Mouse (Mus musculus) neural tube, embryonic 11.5 days (tissue): ENCODE measurements around the gene Aunip. TPM values are rescaled to one million over a fixed set of nuclear protein-coding genes. Genes with fewer than 3 reads are reported as not detected.

Experiments used
- ATAC-seq: fragments of 200-750 bp; cut with Nextera tagmentation; 2 replicates; pipeline ENCODE4 v1.8.0; 2017; ENCODE audit warnings: moderate number of reproducible peaks, mild to moderate bottlenecking, moderate TSS enrichment, moderate library complexity; ENCODE audit not compliant: insufficient read depth, low FRiP score, low TSS enrichment
- DNase-seq: peaks from one replicate; pipeline ENCODE4 v3.0.0-alpha.2; 2015; ENCODE audit warnings: low spot score
- H3K27ac ChIP-seq: fragments of 300-500 bp; sonication (generic); 2 replicates; pipeline ENCODE4 v1.5.1; 2014; ENCODE audit warnings: low read depth, mild to moderate bottlenecking, low read length
- H3K27me3 ChIP-seq: fragments of 300-500 bp; sonication (generic); 2 replicates; pipeline ENCODE4 v1.6.1; 2014; ENCODE audit warnings: mild to moderate bottlenecking, low read length, mixed read lengths; ENCODE audit not compliant: control insufficient read depth, insufficient read depth
- H3K36me3 ChIP-seq: fragments of 300-500 bp; sonication (generic); 2 replicates; pipeline ENCODE4 v1.6.1; 2014; ENCODE audit warnings: mild to moderate bottlenecking, low read length, moderate library complexity, mixed read lengths; ENCODE audit not compliant: control insufficient read depth, insufficient read depth
- H3K4me1 ChIP-seq: fragments of 300-500 bp; sonication (generic); 2 replicates; pipeline ENCODE4 v1.6.1; 2014; ENCODE audit warnings: low read length, mixed read lengths; ENCODE audit not compliant: control insufficient read depth, insufficient read depth
- H3K4me2 ChIP-seq: fragments of 300-500 bp; sonication (generic); 2 replicates; pipeline ENCODE4 v1.6.1; 2014; ENCODE audit warnings: low read depth, mild to moderate bottlenecking, moderate library complexity
- H3K4me3 ChIP-seq: fragments of 300-500 bp; sonication (generic); 2 replicates; pipeline ENCODE4 v1.5.1; 2014; ENCODE audit warnings: low read depth, low read length
- H3K9ac ChIP-seq: fragments of 300-500 bp; sonication (generic); 2 replicates; pipeline ENCODE4 v1.6.1; 2014; ENCODE audit warnings: mild to moderate bottlenecking, low read length
- H3K9me3 ChIP-seq: fragments of 300-500 bp; sonication (generic); 2 replicates; pipeline ENCODE4 v1.6.1; 2016; ENCODE audit warnings: low read length; ENCODE audit not compliant: control insufficient read depth
- WGBS: fragments of 180-500 bp; shearing (Covaris S2); extraction: QIAGEN DNeasy Blood & Tissue Kit; methylation state at CpG from one replicate; pipeline ENCODE4 v1.1.7; 2014; 5-methylcytosine and 5-hydroxymethylcytosine counted together
- polyA plus RNA-seq: library from polyadenylated mRNA; unstranded; fragments of >200 nt; fragmentation: Nextera tagmentation; extraction: Ambion mirVana; gene quantifications from 2 replicates; pipeline ENCODE4 v1.2.1, GENCODE M21; 2014

The Aunip gene
- polyA plus RNA-seq, 1 experiment from 2014 or later = 8.1 TPM

GRCm38 (mm10) chr4:134469341-134469796 is 41.4 kb upstream of the Aunip start:
- 13% methylated on average over 6 of the region's 6 CpGs for WGBS
- no peak for ATAC-seq
- peaks cover 9% of the 10 kb centered on the region; the same call in 1 of the 2 replicates for H3K4me1 ChIP-seq
- H3K9ac ChIP-seq = peak overlapping the region; percentile 98
- no peaks in the 10 kb centered on the region for H3K9me3 ChIP-seq
- H3K36me3 ChIP-seq = peaks cover 20% of the 10 kb centered on the region
- DNase-seq = peak; percentile 53
- H3K27ac ChIP-seq = peak overlapping the region; percentile 95
- H3K4me2 ChIP-seq = peak overlapping the region; percentile 89
- peak overlapping the region; percentile 96 for H3K4me3 ChIP-seq
- H3K27me3 ChIP-seq = no peaks in the 10 kb centered on the region

GRCm38 (mm10) chr4:134469985-134470384 is 40.8 kb upstream of the Aunip start:
- no peaks in the 10 kb centered on the region for H3K27me3 ChIP-seq
- peak overlapping the region; percentile 50; the same call in 1 of the 2 replicates for H3K9ac ChIP-seq
- no peak for ATAC-seq
- H3K4me3 ChIP-seq = peak overlapping the region; percentile 96
- peak overlapping the region; percentile 89 for H3K4me2 ChIP-seq
- 62% methylated on average over 3 of the region's 3 CpGs for WGBS
- peaks cover 9% of the 10 kb centered on the region; the same call in 1 of the 2 replicates for H3K4me1 ChIP-seq
- no peaks in the 10 kb centered on the region for H3K9me3 ChIP-seq
- DNase-seq = no peak
- peaks cover 26% of the 10 kb centered on the region for H3K36me3 ChIP-seq
- H3K27ac ChIP-seq = no peak overlapping the region

DNA sequence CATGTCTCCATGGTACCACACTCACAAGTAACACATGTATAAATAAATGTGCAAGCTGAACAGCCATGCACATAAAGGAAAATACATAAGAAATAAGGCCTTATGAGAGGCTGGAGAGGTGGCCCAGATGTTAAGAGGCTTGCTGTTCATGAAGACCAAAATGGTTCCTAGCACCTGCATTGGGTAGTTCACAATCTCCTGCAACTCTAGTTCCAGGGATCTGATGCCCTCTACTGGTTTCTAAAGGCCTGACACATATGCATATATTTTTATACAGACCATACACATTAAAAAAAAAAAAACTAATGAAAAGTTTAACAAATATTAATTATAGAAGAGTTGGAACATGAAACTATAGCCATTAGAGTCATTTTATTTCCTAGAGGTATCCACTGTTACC is 39.3 kb upstream of the Aunip start:
- no peaks in the 10 kb centered on the region for H3K27me3 ChIP-seq
- no peak overlapping the region for H3K27ac ChIP-seq
- peaks cover 3% of the 10 kb centered on the region; the same call in 1 of the 2 replicates for H3K4me1 ChIP-seq
- H3K36me3 ChIP-seq = peaks cover 33% of the 10 kb centered on the region
- H3K9me3 ChIP-seq = no peaks in the 10 kb centered on the region
- peak overlapping the region; percentile 46 for H3K4me2 ChIP-seq
- no peak for DNase-seq
- 0 out of 2 replicates have a peak overlapping the region, but pooled peaks have one; percentile 6 for H3K4me3 ChIP-seq
- ATAC-seq = no peak
- H3K9ac ChIP-seq = no peak overlapping the region; the same call in 1 of the 2 replicates

GRCm38 (mm10) chr4:134473764-134474163 is 37.0 kb upstream of the Aunip start:
- WGBS = 72% methylated on average over 4 of the region's 4 CpGs
- no peak overlapping the region for H3K9ac ChIP-seq

GRCm38 (mm10) chr4:134474240-134474639 is 36.6 kb upstream of the Aunip start:
- no peaks in the 10 kb centered on the region for H3K9me3 ChIP-seq
- H3K4me2 ChIP-seq = no peak overlapping the region
- no peak overlapping the region for H3K27ac ChIP-seq
- ATAC-seq (no peak), DNase-seq (no peak)
- WGBS = 63% methylated on average over 8 of the region's 8 CpGs
- no peaks in the 10 kb centered on the region for H3K27me3 ChIP-seq
- no peak overlapping the region for H3K9ac ChIP-seq
- H3K36me3 ChIP-seq = peaks cover 35% of the 10 kb centered on the region
- peaks cover 3% of the 10 kb centered on the region; the same call in 1 of the 2 replicates for H3K4me1 ChIP-seq
- no peak overlapping the region for H3K4me3 ChIP-seq

More at GRCm38 (mm10) chr4:134473764-134474163, 37.0 kb upstream of the Aunip start:
- Histone ChIP-seq H3K27me3 (no peaks in the 10 kb centered on the region), H3K36me3 (peaks cover 35% of the 10 kb centered on the region), H3K27ac (0 out of 2 replicates have a peak overlapping the region, but pooled peaks have one; percentile 44), H3K4me2 (no peak overlapping the region), H3K9me3 (no peaks in the 10 kb centered on the region), H3K4me1 (peaks cover 3% of the 10 kb centered on the region; the same call in 1 of the 2 replicates), H3K4me3 (no peak overlapping the region)
- ATAC-seq (no peak), DNase-seq (no peak)

- Histone ChIP-seq H3K27me3 (no peaks in the 10 kb centered on the region), H3K27ac (no peak overlapping the region), H3K36me3 (peaks cover 26% of the 10 kb centered on the region), H3K9me3 (no peaks in the 10 kb centered on the region), H3K4me2 (no peak overlapping the region), H3K4me1 (peaks cover 3% of the 10 kb centered on the region; the same call in 1 of the 2 replicates), H3K9ac (no peak overlapping the region), H3K4me3 (no peak overlapping the region)
- ATAC-seq (0 out of 2 replicates have a peak, but pooled peaks have one; percentile 7), DNase-seq (no peak)
- WGBS = 93% methylated on average over 8 of the region's 8 CpGs
These were observed 33.9 kb upstream of the Aunip start for GRCm38 (mm10) chr4:134476899-134477298.

- Histone ChIP-seq H3K4me1 (peaks cover under 1% of the 10 kb centered on the region; the same call in 1 of the 2 replicates), H3K9me3 (no peaks in the 10 kb centered on the region), H3K4me2 (no peak overlapping the region), H3K27me3 (no peaks in the 10 kb centered on the region), H3K4me3 (no peak overlapping the region), H3K9ac (peak overlapping the region; percentile 2; the same call in 1 of the 2 replicates), H3K27ac (no peak overlapping the region), H3K36me3 (peaks cover 22% of the 10 kb centered on the region)
- 9% methylated on average over 9 of the region's 9 CpGs for WGBS
- peak; percentile 90 for DNase-seq
- peak; percentile 56 for ATAC-seq
These were observed 32.8 kb upstream of the Aunip start for GRCm38 (mm10) chr4:134478031-134478430.

DNA sequence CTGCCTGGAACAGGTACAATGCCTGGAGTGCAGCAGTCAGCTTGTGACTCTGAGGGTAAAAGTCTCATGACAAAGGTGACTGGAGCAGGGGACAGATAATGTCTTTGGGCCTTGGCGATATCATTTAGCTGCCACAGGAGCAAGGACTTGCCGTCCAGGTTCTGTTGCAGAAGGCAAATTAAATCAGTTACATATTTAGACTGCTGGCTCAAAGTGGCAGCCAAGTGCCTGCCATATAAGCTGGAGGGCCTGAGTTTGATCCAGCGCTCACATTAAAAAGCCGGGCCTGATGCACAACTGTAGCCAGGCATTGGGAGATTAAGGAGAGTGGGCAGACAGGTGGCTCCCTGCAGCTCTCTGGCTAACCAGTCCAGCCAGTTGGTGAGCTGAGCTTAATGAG is 31.0 kb upstream of the Aunip start:
- WGBS = 91% methylated on average over 4 of the region's 4 CpGs
- no peak overlapping the region for H3K4me3 ChIP-seq
- no peak overlapping the region for H3K4me2 ChIP-seq
- no peak for DNase-seq
- no peaks in the 10 kb centered on the region for H3K9me3 ChIP-seq
- ATAC-seq = no peak
- H3K36me3 ChIP-seq = peaks cover 10% of the 10 kb centered on the region
- no peaks in the 10 kb centered on the region for H3K4me1 ChIP-seq
- no peak overlapping the region for H3K27ac ChIP-seq
- H3K27me3 ChIP-seq = no peaks in the 10 kb centered on the region
- no peak overlapping the region for H3K9ac ChIP-seq

- Histone ChIP-seq H3K27ac (no peak overlapping the region), H3K9me3 (no peaks in the 10 kb centered on the region), H3K9ac (no peak overlapping the region), H3K4me1 (no peaks in the 10 kb centered on the region), H3K36me3 (peaks cover 2% of the 10 kb centered on the region; the same call in 1 of the 2 replicates), H3K4me2 (no peak overlapping the region), H3K27me3 (no peaks in the 10 kb centered on the region), H3K4me3 (no peak overlapping the region)
- WGBS = 34% methylated on average over 6 of the region's 6 CpGs
- peak; percentile 74 for DNase-seq
- ATAC-seq = no peak
These were observed 29.9 kb upstream of the Aunip start for GRCm38 (mm10) chr4:134480864-134481263.
